Mouse (Mus musculus) midbrain, postnatal 0 days (tissue): Measurements from ENCODE around the gene Pi4k2b. TPM values are rescaled to one million over a fixed set of nuclear protein-coding genes. Genes with fewer than 3 reads are reported as not detected.
"Not testable (repeated sequence)": the region's sequence is repeated elsewhere in the genome, so short reads cannot be mapped to it uniquely, and the experiment has no call there.

Experiments
- ATAC-seq: fragments of 200-750 bp; cut with Nextera tagmentation; 2 replicates; pipeline ENCODE4 v1.8.0; 2017; ENCODE audit warnings: moderate number of reproducible peaks, mild to moderate bottlenecking, moderate TSS enrichment, moderate library complexity; ENCODE audit not compliant: low FRiP score
- DNase-seq: peaks from one replicate; pipeline ENCODE4 v3.0.0-alpha.2; 2015; ENCODE audit warnings: low spot score
- H3K27ac ChIP-seq: fragments of 300-500 bp; sonication (generic); 2 replicates; pipeline ENCODE4 v1.5.1; 2014; ENCODE audit warnings: low read depth, mild to moderate bottlenecking, low read length, mixed read lengths
- H3K27me3 ChIP-seq: fragments of 300-500 bp; sonication (generic); 2 replicates; pipeline ENCODE4 v1.6.1; 2014; ENCODE audit warnings: low read length, control low read depth, mixed read lengths; ENCODE audit not compliant: insufficient read depth
- H3K36me3 ChIP-seq: fragments of 300-500 bp; sonication (generic); 2 replicates; pipeline ENCODE4 v1.6.1; 2014; ENCODE audit warnings: low read length, control low read depth, mixed read lengths; ENCODE audit not compliant: insufficient read depth
- H3K4me1 ChIP-seq: fragments of 300-500 bp; sonication (generic); 2 replicates; pipeline ENCODE4 v1.6.1; 2014; ENCODE audit warnings: mild to moderate bottlenecking, control low read depth, antibody characterized with exemption, low read length, mixed read lengths; ENCODE audit not compliant: insufficient read depth
- H3K4me2 ChIP-seq: fragments of 300-500 bp; sonication (generic); 2 replicates; pipeline ENCODE4 v1.6.1; 2014; ENCODE audit warnings: low read depth, mild to moderate bottlenecking, low read length, mixed read lengths; ENCODE audit not compliant: poor library complexity, severe bottlenecking
- H3K4me3 ChIP-seq: fragments of 300-500 bp; sonication (generic); 2 replicates; pipeline ENCODE4 v1.5.1; 2014; ENCODE audit warnings: low read depth, mild to moderate bottlenecking, low read length, moderate library complexity
- H3K9ac ChIP-seq: fragments of 300-500 bp; sonication (generic); replicated peaks from 2 replicates; pipeline ENCODE4 v1.6.1; 2014; ENCODE audit warnings: mild to moderate bottlenecking, low read length, moderate library complexity, mixed read lengths; ENCODE audit not compliant: poor library complexity, severe bottlenecking
- H3K9me3 ChIP-seq: fragments of 300-500 bp; sonication (generic); 2 replicates; pipeline ENCODE4 v1.6.1; 2016; ENCODE audit warnings: low read length, control low read depth
- CTCF ChIP-seq: IDR thresholded peaks from 2 replicates; pipeline ENCODE4 v1.5.1; 2016; ENCODE audit warnings: antibody characterized with exemption, mild to moderate bottlenecking
- WGBS: fragments of 180-500 bp; shearing (Covaris S2); extraction: QIAGEN DNeasy Blood & Tissue Kit; methylation state at CpG from one replicate; pipeline ENCODE4 v1.1.7; 2014; 5-methylcytosine and 5-hydroxymethylcytosine counted together
- polyA plus RNA-seq: library from polyadenylated mRNA; unstranded; fragments of >200 nt; fragmentation: Nextera tagmentation; extraction: Ambion mirVana; gene quantifications from 2 replicates; pipeline ENCODE4 v1.2.1, GENCODE M21; 2015
- total RNA-seq: library from RNA; depleted of rRNA; stranded (reverse); fragments of >200 nt; gene quantifications from 2 replicates; pipeline ENCODE4 v1.2.3, GENCODE M21; 2014; rRNA removed

Pi4k2b gene
- total RNA-seq (2.7 and 3.7 TPM in 2 replicates), polyA plus RNA-seq (1.3 and 1.6 TPM in 2 replicates)

GRCm38 (mm10) chr5:52741391-52742111 is at the start of gene Pi4k2b:
Gene Pi4k2b, plus strand, starts transcription at chr5:52741574.
- Histone ChIP-seq H3K9ac (peak within 1 kb of the TSS; percentile 52), H3K4me3 (peak within 1 kb of the TSS; percentile 79), H3K9me3 (no peaks in the 10 kb centered on the region), H3K27ac (no peak within 1 kb of the TSS), H3K36me3 (no peaks in the 10 kb centered on the region), H3K4me1 (no peaks in the 10 kb centered on the region), H3K27me3 (no peaks in the 10 kb centered on the region), H3K4me2 (peak within 1 kb of the TSS; percentile 95)
- no peak for TF ChIP-seq CTCF
- ATAC-seq = peak; percentile 85
- under 1% methylated on average over 58 of the region's 75 CpGs for WGBS
- DNase-seq = peak; percentile 39

- Histone ChIP-seq H3K27ac (no peak overlapping the region), H3K9ac (no peak overlapping the region), H3K27me3 (no peaks in the 10 kb centered on the region), H3K4me1 (no peaks in the 10 kb centered on the region), H3K9me3 (no peaks in the 10 kb centered on the region), H3K36me3 (no peaks in the 10 kb centered on the region), H3K4me3 (no peak overlapping the region), H3K4me2 (no peak overlapping the region)
- DNase-seq = no peak
- WGBS = 98% methylated on average over 1 of the region's 1 CpGs
- no peak for TF ChIP-seq CTCF
- no peak for ATAC-seq
Measured at GRCm38 (mm10) chr5:52697291-52697690, 44.1 kb upstream of the Pi4k2b start.

- H3K4me1 ChIP-seq, ATAC-seq, H3K27me3 ChIP-seq, H3K9me3 ChIP-seq, H3K9ac ChIP-seq, H3K36me3 ChIP-seq, DNase-seq, H3K4me3 ChIP-seq, H3K27ac ChIP-seq, H3K4me2 ChIP-seq: not testable (repeated sequence)
- 88% methylated on average over 7 of the region's 7 CpGs for WGBS
Measured at GRCm38 (mm10) chr5:52697882-52698440, 43.4 kb upstream of the Pi4k2b start.

GRCm38 (mm10) chr5:52704562-52704961 is 36.8 kb upstream of the Pi4k2b start:
- ATAC-seq = no peak
- 75% methylated on average over 4 of the region's 4 CpGs for WGBS
- no peak for TF ChIP-seq CTCF

GRCm38 (mm10) chr5:52712704-52713103 is 28.7 kb upstream of the Pi4k2b start:
- Histone ChIP-seq H3K4me1 (no peaks in the 10 kb centered on the region), H3K4me2 (no peak overlapping the region)
- no peak for DNase-seq

More at GRCm38 (mm10) chr5:52704562-52704961, 36.8 kb upstream of the Pi4k2b start:
- DNase-seq = no peak
- Histone ChIP-seq H3K4me2 (no peak overlapping the region), H3K4me3 (no peak overlapping the region), H3K27me3 (no peaks in the 10 kb centered on the region), H3K9ac (no peak overlapping the region), H3K4me1 (no peaks in the 10 kb centered on the region), H3K27ac (no peak overlapping the region), H3K9me3 (no peaks in the 10 kb centered on the region), H3K36me3 (no peaks in the 10 kb centered on the region)

GRCm38 (mm10) chr5:52716742-52717448 is 24.5 kb upstream of the Pi4k2b start:
- DNase-seq = no peak
- WGBS = 82% methylated on average over 5 of the region's 5 CpGs
- Histone ChIP-seq H3K36me3 (no peaks in the 10 kb centered on the region), H3K4me2 (no peak overlapping the region), H3K9me3 (no peaks in the 10 kb centered on the region), H3K4me3 (no peak overlapping the region), H3K9ac (no peak overlapping the region), H3K4me1 (no peaks in the 10 kb centered on the region), H3K27me3 (no peaks in the 10 kb centered on the region), H3K27ac (no peak overlapping the region)
- no peak for ATAC-seq
- TF ChIP-seq CTCF = no peak

More at GRCm38 (mm10) chr5:52712704-52713103, 28.7 kb upstream of the Pi4k2b start:
- H3K36me3 ChIP-seq = no peaks in the 10 kb centered on the region
- H3K4me3 ChIP-seq = no peak overlapping the region
- no peak overlapping the region for H3K27ac ChIP-seq
- no peak overlapping the region for H3K9ac ChIP-seq
- H3K9me3 ChIP-seq = no peaks in the 10 kb centered on the region
- TF ChIP-seq CTCF = no peak
- no peak for ATAC-seq
- H3K27me3 ChIP-seq = no peaks in the 10 kb centered on the region
